Mouse (Mus musculus): Measurements from ENCODE around the gene Cd96. TPM values are rescaled to one million over a fixed set of nuclear protein-coding genes. Genes with fewer than 3 reads are reported as not detected.

The Cd96 gene
- polyA plus RNA-seq, 1 experiment from 2014 or later = 0.12 TPM

DNA sequence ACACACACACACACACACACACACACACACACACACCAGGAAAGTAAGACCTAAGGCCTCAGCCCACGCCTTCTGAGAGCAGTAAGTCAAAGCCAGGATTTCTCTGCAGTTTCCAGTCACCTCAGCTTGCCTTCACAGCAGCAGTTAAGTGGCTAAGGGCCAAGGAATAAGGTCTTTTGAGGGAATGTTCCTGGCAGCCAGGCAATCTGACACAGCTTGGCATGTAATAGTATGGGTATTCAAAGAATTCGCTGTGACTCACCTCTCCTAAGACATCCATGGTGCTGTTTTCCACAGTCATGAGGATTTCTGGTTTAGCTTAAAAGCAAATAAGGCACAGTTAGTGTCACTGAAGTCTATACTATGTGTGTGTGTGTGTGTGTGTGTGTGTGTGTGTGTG is 25.6 kb downstream of the Cd96 start:
- no peak for DNase-seq

DNA sequence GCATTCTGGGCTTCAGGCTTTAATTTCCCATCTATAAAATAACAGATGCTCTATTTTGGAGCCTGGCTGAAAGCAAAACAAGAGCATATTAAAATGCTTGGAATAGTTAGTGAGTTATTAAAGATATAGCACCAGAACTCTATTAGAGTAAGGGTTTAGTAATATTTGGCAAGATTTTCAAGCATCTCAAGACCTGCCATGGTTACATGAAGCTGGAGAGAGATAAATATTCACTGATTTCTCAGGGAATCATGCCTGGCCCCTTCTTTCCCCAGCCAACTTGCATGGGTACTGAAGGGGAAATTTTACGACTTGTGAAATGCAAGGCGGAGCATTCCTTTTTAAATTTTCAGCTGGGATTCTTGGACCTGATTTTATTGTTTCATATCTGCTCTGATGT is 27.1 kb downstream of the Cd96 start:
- Histone ChIP-seq H3K4me3 (replicated peaks; ENCODE audit: low read depth, low read length) (no peak overlapping the region), H3K9me3 (ENCODE audit: control insufficient read depth, low read length) (no peaks in the 10 kb centered on the region), H3K4me2 (ENCODE audit: low read length) (no peak overlapping the region), H3K27me3 (ENCODE audit: control insufficient read depth, insufficient read depth, low read length) (no peaks in the 10 kb centered on the region), H3K9ac (replicated peaks; ENCODE audit: low read length) (no peak overlapping the region), H3K36me3 (ENCODE audit: control insufficient read depth, insufficient read depth, low read length) (no peaks in the 10 kb centered on the region), H3K4me1 (ENCODE audit: control insufficient read depth, insufficient read depth, low read length) (no peaks in the 10 kb centered on the region), H3K27ac (replicated peaks; ENCODE audit: low read depth, low read length) (no peak overlapping the region)
- 98% methylated on average over 2 of the region's 2 CpGs for WGBS
- ATAC-seq (ENCODE audit: low FRiP score, low TSS enrichment) (no peak), DNase-seq (no peak)

More for the DNA sequence above, 25.6 kb downstream of the Cd96 start:
- Histone ChIP-seq H3K27me3 (ENCODE audit: control insufficient read depth, insufficient read depth, low read length) (no peaks in the 10 kb centered on the region), H3K27ac (replicated peaks; ENCODE audit: low read depth, low read length) (no peak overlapping the region), H3K9ac (replicated peaks; ENCODE audit: low read length) (no peak overlapping the region), H3K4me1 (ENCODE audit: control insufficient read depth, insufficient read depth, low read length) (no peaks in the 10 kb centered on the region), H3K4me3 (replicated peaks; ENCODE audit: low read depth, low read length) (no peak overlapping the region), H3K4me2 (ENCODE audit: low read length) (no peak overlapping the region), H3K9me3 (ENCODE audit: control insufficient read depth, low read length) (no peaks in the 10 kb centered on the region), H3K36me3 (ENCODE audit: control insufficient read depth, insufficient read depth, low read length) (no peaks in the 10 kb centered on the region)
- WGBS = 87% methylated on average over 2 of the region's 2 CpGs
- no peak for ATAC-seq (ENCODE audit: low FRiP score, low TSS enrichment)

GRCm38 (mm10) chr16:46086874-46087473 is 33.1 kb downstream of the Cd96 start:
- Histone ChIP-seq H3K27ac (replicated peaks; ENCODE audit: low read depth, low read length) (no peak overlapping the region), H3K36me3 (ENCODE audit: control insufficient read depth, insufficient read depth, low read length) (no peaks in the 10 kb centered on the region), H3K4me3 (replicated peaks; ENCODE audit: low read depth, low read length) (no peak overlapping the region), H3K4me1 (ENCODE audit: control insufficient read depth, insufficient read depth, low read length) (no peaks in the 10 kb centered on the region), H3K9ac (replicated peaks; ENCODE audit: low read length) (no peak overlapping the region), H3K4me2 (ENCODE audit: low read length) (no peak overlapping the region), H3K9me3 (ENCODE audit: control insufficient read depth, low read length) (no peaks in the 10 kb centered on the region), H3K27me3 (ENCODE audit: control insufficient read depth, insufficient read depth, low read length) (no peaks in the 10 kb centered on the region)
- DNase-seq (no peak), ATAC-seq (ENCODE audit: low FRiP score, low TSS enrichment) (no peak)
- 87% methylated on average over 5 of the region's 5 CpGs for WGBS

DNA sequence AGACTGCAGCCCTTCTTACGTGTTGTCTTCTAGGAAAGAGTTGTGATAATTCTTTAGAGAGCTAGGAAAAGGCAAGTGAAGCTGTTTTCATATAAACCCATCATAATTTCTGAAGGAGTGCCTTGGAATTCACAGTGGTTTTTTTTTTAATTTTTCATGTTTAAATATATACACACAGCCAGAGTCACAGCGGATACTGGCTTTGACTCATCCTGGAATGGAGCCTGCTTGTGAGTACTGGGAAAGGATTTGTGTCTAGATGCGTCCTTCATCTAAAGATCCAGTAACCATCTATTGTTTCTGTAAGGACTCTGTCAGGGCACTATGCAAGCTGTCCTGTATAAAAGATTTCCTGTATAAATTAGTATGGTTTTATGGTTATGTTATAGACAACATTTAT is 52.1 kb downstream of the Cd96 start:
- H3K4me1 ChIP-seq (ENCODE audit: control insufficient read depth, insufficient read depth, low read length) = no peaks in the 10 kb centered on the region
- no peaks in the 10 kb centered on the region for H3K9me3 ChIP-seq (ENCODE audit: control insufficient read depth, low read length)
- WGBS = 89% methylated on average over 3 of the region's 3 CpGs
- H3K36me3 ChIP-seq (ENCODE audit: control insufficient read depth, insufficient read depth, low read length) = no peaks in the 10 kb centered on the region
- ATAC-seq (ENCODE audit: low FRiP score, low TSS enrichment) (no peak), DNase-seq (no peak)
- H3K4me3 ChIP-seq (replicated peaks; ENCODE audit: low read depth, low read length) = no peak overlapping the region
- H3K27me3 ChIP-seq (ENCODE audit: control insufficient read depth, insufficient read depth, low read length) = no peaks in the 10 kb centered on the region
- H3K4me2 ChIP-seq (ENCODE audit: low read length) = no peak overlapping the region
- H3K9ac ChIP-seq (replicated peaks; ENCODE audit: low read length) = no peak overlapping the region
- H3K27ac ChIP-seq (replicated peaks; ENCODE audit: low read depth, low read length) = no peak overlapping the region

GRCm38 (mm10) chr16:46063278-46063677 is 56.8 kb downstream of the Cd96 start:
- H3K9me3 ChIP-seq (ENCODE audit: control insufficient read depth, low read length) = no peaks in the 10 kb centered on the region
- H3K27me3 ChIP-seq (ENCODE audit: control insufficient read depth, insufficient read depth, low read length) = no peaks in the 10 kb centered on the region
- no peak overlapping the region for H3K9ac ChIP-seq (replicated peaks; ENCODE audit: low read length)
- H3K4me2 ChIP-seq (ENCODE audit: low read length) = no peak overlapping the region
- no peak overlapping the region for H3K4me3 ChIP-seq (replicated peaks; ENCODE audit: low read depth, low read length)
- no peaks in the 10 kb centered on the region for H3K36me3 ChIP-seq (ENCODE audit: control insufficient read depth, insufficient read depth, low read length)
- DNase-seq (no peak), ATAC-seq (ENCODE audit: low FRiP score, low TSS enrichment) (no peak)
- no peaks in the 10 kb centered on the region for H3K4me1 ChIP-seq (ENCODE audit: control insufficient read depth, insufficient read depth, low read length)
- no peak overlapping the region for H3K27ac ChIP-seq (replicated peaks; ENCODE audit: low read depth, low read length)
- 92% methylated on average over 5 of the region's 5 CpGs for WGBS

- H3K27ac ChIP-seq (replicated peaks; ENCODE audit: low read depth, low read length) = no peak overlapping the region
Observed at GRCm38 (mm10) chr16:46046906-46047305, 73.1 kb downstream of the Cd96 start.

DNA sequence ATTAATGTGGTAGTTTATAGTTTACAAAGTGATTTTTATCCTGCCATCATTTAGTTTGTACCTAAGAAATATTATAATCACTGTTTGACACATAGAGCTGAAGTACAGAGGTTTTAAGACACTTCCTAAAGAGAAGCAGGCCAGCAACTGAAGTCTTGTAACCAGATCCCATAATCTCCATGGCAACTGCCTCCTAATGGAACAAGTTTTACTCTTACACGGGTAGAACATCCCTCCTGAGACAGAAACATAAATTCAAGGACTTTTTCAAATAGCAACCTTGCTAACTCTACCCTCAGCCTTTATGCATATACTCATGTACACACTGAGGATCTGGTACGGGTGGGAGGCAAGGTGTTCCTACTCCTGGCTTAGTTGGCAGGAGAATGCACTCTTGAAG is 83.8 kb downstream of the Cd96 start:
- peak; percentile 27 for DNase-seq
- H3K27ac ChIP-seq (replicated peaks; ENCODE audit: low read depth, low read length) = no peak overlapping the region
- ATAC-seq (ENCODE audit: low FRiP score, low TSS enrichment) = no peak

More at GRCm38 (mm10) chr16:46046906-46047305, 73.1 kb downstream of the Cd96 start:
- no peaks in the 10 kb centered on the region for H3K4me1 ChIP-seq (ENCODE audit: control insufficient read depth, insufficient read depth, low read length)
- ATAC-seq (ENCODE audit: low FRiP score, low TSS enrichment) (no peak), DNase-seq (no peak)
- no peak overlapping the region for H3K4me2 ChIP-seq (ENCODE audit: low read length)
- WGBS = 92% methylated on average over 2 of the region's 2 CpGs
- no peak overlapping the region for H3K9ac ChIP-seq (replicated peaks; ENCODE audit: low read length)
- no peaks in the 10 kb centered on the region for H3K36me3 ChIP-seq (ENCODE audit: control insufficient read depth, insufficient read depth, low read length)
- H3K27me3 ChIP-seq (ENCODE audit: control insufficient read depth, insufficient read depth, low read length) = no peaks in the 10 kb centered on the region
- H3K9me3 ChIP-seq (ENCODE audit: control insufficient read depth, low read length) = no peaks in the 10 kb centered on the region
- H3K4me3 ChIP-seq (replicated peaks; ENCODE audit: low read depth, low read length) = no peak overlapping the region

DNA sequence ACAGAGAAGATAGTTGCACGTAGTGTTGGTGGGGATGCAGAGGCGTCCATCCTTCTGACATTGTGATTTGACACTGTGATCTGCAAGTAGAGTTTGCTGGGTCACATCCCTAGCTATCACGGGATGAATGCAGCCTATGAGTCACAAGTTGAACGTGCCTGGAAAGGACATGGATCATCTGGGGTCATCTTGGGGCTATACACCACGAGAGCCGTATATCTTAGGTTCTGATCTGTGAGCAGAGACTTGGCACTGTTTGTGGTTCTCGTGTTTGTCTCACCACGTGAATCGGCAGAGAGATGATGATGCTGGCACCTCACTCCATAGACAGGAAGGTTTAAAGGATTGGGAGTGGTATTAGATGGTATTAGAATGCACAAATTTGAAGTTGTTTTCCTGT is 86.2 kb downstream of the Cd96 start:
- 84% methylated on average over 9 of the region's 9 CpGs for WGBS
- no peak for DNase-seq
- no peak for ATAC-seq (ENCODE audit: low FRiP score, low TSS enrichment)
- Histone ChIP-seq H3K27ac (replicated peaks; ENCODE audit: low read depth, low read length) (no peak overlapping the region), H3K4me1 (ENCODE audit: control insufficient read depth, insufficient read depth, low read length) (no peaks in the 10 kb centered on the region), H3K4me3 (replicated peaks; ENCODE audit: low read depth, low read length) (no peak overlapping the region), H3K36me3 (ENCODE audit: control insufficient read depth, insufficient read depth, low read length) (no peaks in the 10 kb centered on the region), H3K4me2 (ENCODE audit: low read length) (no peak overlapping the region), H3K9me3 (ENCODE audit: control insufficient read depth, low read length) (no peaks in the 10 kb centered on the region), H3K9ac (replicated peaks; ENCODE audit: low read length) (no peak overlapping the region), H3K27me3 (ENCODE audit: control insufficient read depth, insufficient read depth, low read length) (no peaks in the 10 kb centered on the region)

More for the DNA sequence above, 83.8 kb downstream of the Cd96 start:
- no peaks in the 10 kb centered on the region for H3K27me3 ChIP-seq (ENCODE audit: control insufficient read depth, insufficient read depth, low read length)
- H3K4me1 ChIP-seq (ENCODE audit: control insufficient read depth, insufficient read depth, low read length) = no peaks in the 10 kb centered on the region
- H3K4me3 ChIP-seq (replicated peaks; ENCODE audit: low read depth, low read length) = no peak overlapping the region
- 61% methylated on average over 2 of the region's 2 CpGs for WGBS
- no peaks in the 10 kb centered on the region for H3K36me3 ChIP-seq (ENCODE audit: control insufficient read depth, insufficient read depth, low read length)
- no peaks in the 10 kb centered on the region for H3K9me3 ChIP-seq (ENCODE audit: control insufficient read depth, low read length)
- H3K9ac ChIP-seq (replicated peaks; ENCODE audit: low read length) = no peak overlapping the region
- no peak overlapping the region for H3K4me2 ChIP-seq (ENCODE audit: low read length)

DNA sequence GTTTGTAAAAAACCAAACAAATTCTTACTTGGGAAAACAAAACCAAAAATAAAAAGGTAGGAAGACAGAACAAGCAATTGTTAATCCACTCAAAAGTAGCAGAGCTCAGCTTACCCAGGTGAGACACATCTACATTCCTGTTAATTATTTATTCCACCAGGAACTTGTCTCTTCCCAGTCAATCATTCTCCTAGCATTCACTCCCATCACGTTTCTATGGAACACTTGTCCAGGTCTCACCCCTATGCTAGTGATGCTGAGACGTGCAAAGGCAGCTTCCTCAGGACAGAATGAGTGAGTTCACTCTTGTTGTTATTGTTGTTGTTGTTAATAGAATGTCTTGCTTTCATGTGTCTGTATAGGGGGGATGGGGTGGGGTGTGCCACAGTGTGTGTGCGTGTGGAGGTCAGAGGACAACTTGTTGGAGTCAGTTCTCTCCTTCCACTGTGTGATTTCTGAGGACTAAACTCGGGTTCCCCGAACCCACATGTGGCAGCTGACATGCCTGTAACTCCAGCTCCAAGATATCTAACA is 97.0 kb downstream of the Cd96 start:
- ATAC-seq (ENCODE audit: low FRiP score, low TSS enrichment) = no peak
- WGBS = 78% methylated on average over 5 of the region's 5 CpGs
- H3K4me2 ChIP-seq (ENCODE audit: low read length) = no peak overlapping the region
- H3K4me3 ChIP-seq (replicated peaks; ENCODE audit: low read depth, low read length) = no peak overlapping the region
- no peaks in the 10 kb centered on the region for H3K36me3 ChIP-seq (ENCODE audit: control insufficient read depth, insufficient read depth, low read length)
- H3K9ac ChIP-seq (replicated peaks; ENCODE audit: low read length) = no peak overlapping the region
- DNase-seq = no peak
- H3K27ac ChIP-seq (replicated peaks; ENCODE audit: low read depth, low read length) = no peak overlapping the region
- no peaks in the 10 kb centered on the region for H3K27me3 ChIP-seq (ENCODE audit: control insufficient read depth, insufficient read depth, low read length)
- H3K9me3 ChIP-seq (ENCODE audit: control insufficient read depth, low read length) = no peaks in the 10 kb centered on the region
- no peaks in the 10 kb centered on the region for H3K4me1 ChIP-seq (ENCODE audit: control insufficient read depth, insufficient read depth, low read length)

All from midbrain, embryonic 14.5 days (tissue).